Mouse (Mus musculus) heart, adult 2 months (tissue): ENCODE measurements at regions not wholly inside any gene's neighbourhood (a gene's known extent, or its start where the extent isn't known, plus 50 kb on each side); places are given as distances from the start of the nearest gene placed in this dataset.
"Not testable (repeated sequence)": the region's sequence is repeated elsewhere in the genome, so short reads cannot be mapped to it uniquely, and the experiment has no call there.

ENCODE experiments used
- CTCF ChIP-seq: fragments of 200-600 bp; IDR thresholded peaks from 2 replicates; pipeline ENCODE4 v1.8.1; 2022; ENCODE audit warnings: antibody characterized with exemption, mild to moderate bottlenecking, moderate library complexity
- POLR2A ChIP-seq: fragments of 200-500 bp; IDR thresholded peaks from 2 replicates; pipeline ENCODE4 v1.6.1; 2011; ENCODE audit warnings: mild to moderate bottlenecking, low read depth, low read length, control low read depth; ENCODE audit not compliant: insufficient read depth

- peak; percentile 34 for TF ChIP-seq CTCF
- not testable (repeated sequence) for TF ChIP-seq POLR2A
These were observed 233.7 kb upstream of the Zic4 start for GRCm38 (mm10) chr9:91128491-91128890.
